Mouse (Mus musculus) E14TG2a.4 (cell line): ENCODE measurements around the gene Kif14.

Experiments used
- CTCF ChIP-seq: conservative IDR thresholded peaks from 2 replicates; pipeline ENCODE4 v1.5.1; 2014; ENCODE audit warnings: low read length
- NANOG ChIP-seq: IDR thresholded peaks from 2 replicates; pipeline ENCODE4 v1.6.1; 2014; ENCODE audit warnings: borderline replicate concordance, low read length, mixed read lengths
- POU5F1 ChIP-seq: IDR thresholded peaks from 2 replicates; pipeline ENCODE4 v1.6.1; 2014; ENCODE audit warnings: low read length, borderline replicate concordance

DNA sequence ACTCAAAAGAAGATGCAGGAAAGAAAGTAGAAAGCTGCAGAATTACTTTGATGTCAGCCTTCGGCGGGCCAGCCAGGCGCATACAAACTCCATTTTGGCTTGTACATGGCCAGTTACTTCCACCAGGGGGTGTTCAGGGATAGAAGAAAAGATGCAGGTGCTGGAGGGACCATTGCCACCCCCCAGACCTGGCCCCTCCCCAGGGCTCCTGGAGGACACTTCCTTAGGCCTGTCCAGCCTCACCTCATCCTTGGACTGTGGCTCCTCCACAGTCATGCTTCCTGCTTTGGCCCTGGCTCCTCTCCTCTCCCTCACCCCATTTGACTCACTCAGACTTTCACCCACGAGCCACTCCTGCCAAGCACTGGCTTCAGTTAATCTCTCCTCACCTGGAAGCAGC, 98.8 kb downstream of the Kif14 start:
- TF ChIP-seq CTCF (peak; percentile 48), POU5F1 (no peak), NANOG (no peak)
